Mouse (Mus musculus) kidney, adult 9 months (tissue): Measurements from ENCODE around the gene Znhit3.

Source experiments
- DNase-seq: peaks from one replicate; pipeline ENCODE4 v3.0.0; 2022

The Znhit3 gene

GRCm38 (mm10) chr11:84916053-84916702 is at the start of gene Znhit3:
Znhit3 (minus strand) TSS chr11:84916366.
- peak; percentile 94 for DNase-seq

GRCm38 (mm10) chr11:84963556-84963955 is 47.4 kb upstream of the Znhit3 start:
- peak; percentile 77 for DNase-seq

DNA sequence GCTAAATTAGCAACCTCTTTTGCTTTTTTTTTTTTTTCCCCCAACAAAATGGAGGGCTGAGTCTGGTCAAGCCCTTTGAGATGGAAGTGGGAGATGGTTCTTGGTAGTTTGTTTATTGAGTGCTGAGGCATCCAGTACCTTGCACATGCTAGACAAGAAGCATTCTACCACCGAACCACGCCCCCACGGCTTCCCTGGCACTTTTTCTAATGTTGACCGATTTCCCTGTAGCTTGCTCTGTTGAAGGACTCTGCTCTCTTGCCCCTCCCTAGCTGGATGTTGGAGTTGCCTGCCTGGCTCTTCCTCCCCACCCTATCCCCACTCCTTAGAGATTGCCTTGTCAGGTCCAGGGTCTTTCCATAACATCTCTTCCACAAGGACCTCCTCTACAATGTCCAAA is 46.4 kb upstream of the Znhit3 start:
- DNase-seq = no peak

DNA sequence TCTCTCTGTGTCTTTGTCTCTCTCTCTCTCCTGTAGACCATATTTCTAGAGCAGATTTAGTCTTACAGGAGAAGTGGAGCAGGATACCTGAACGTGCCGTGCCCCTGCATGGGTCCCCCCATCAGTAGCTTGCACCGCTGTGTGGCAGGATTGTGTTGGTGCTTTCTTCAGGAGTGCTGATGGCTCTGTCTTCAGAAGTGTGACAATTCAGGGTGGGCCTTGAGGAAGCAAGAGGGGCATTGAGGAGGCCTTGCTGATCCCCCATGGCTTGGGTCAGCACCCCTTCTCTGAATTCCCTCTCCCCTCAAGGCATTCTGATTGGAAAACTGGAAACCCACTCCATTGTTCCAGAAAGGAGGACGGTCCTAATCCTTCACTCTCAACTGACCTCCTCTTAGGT is 45.4 kb upstream of the Znhit3 start:
- DNase-seq = no peak

DNA sequence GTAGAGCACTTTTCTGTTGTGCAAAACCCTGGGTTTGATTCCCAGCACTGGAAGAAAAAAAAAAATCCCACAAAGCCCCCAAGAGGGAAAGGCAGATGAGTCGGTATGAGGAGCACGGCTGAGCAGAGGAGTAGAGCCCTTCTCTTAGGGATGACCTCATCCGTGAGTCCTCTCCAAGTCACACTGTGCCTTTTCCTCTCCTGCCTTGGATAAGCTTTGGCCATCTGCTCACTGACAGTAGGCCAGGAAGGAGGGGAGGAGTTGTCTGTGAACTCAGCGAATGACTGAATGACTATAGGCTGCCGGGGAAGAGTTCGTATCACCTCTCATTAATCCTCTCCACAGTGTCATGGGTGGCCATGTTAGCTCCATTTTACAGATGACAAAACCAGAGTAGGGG is 44.6 kb upstream of the Znhit3 start:
- DNase-seq = no peak

GRCm38 (mm10) chr11:84960291-84960690 is 44.1 kb upstream of the Znhit3 start:
- DNase-seq = no peak

GRCm38 (mm10) chr11:84959701-84960181 is 43.6 kb upstream of the Znhit3 start:
- DNase-seq = peak; percentile 94

- peak; percentile 78 for DNase-seq
Measured at GRCm38 (mm10) chr11:84959181-84959580, 43.0 kb upstream of the Znhit3 start.

GRCm38 (mm10) chr11:84958271-84958630 is 42.1 kb upstream of the Znhit3 start:
- peak; percentile 83 for DNase-seq

DNA sequence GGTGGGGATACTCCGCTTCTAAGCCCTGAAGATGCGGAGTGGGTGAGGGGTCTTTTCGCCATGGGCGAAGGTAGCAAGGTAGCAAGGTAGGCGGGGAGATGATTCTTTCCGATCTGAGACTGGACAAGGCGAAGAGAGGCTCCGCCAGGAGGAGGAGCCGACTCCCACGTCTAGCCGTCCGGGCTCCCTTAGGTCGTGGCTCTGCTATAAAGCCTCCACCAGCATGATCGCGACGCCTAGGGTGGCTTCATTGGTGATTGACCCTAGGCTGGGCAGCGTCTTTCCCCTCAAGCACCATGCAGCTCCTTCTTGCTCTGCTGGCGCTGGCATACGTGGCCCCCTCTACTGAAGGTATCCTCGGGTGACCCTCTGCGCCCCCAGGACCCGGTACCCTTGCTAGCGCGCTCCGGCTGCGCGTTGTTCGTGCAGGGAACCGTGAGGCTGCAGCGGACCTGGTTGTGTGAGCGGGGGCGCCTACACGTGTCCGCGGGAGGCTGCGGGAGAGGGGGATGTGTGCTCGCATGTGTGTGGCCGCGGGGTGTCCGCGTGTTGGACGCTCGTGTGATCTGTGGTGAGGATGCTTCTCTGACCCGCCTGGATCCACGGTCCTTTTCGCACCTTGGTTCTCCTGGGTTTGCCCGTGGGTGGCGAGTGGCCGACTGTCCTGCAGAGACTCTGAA is 41.6 kb upstream of the Znhit3 start, which contains the start of gene Car4:
Gene Car4, plus strand, starts transcription at position 196 of the 680 bp plus-strand sequence.
- DNase-seq = peak; percentile 47

GRCm38 (mm10) chr11:84957171-84957570 is 41.0 kb upstream of the Znhit3 start:
- no peak for DNase-seq

- no peak for DNase-seq
Measured at GRCm38 (mm10) chr11:84956400-84956799, 40.2 kb upstream of the Znhit3 start.

GRCm38 (mm10) chr11:84952611-84953010 is 36.4 kb upstream of the Znhit3 start:
- DNase-seq = no peak

DNA sequence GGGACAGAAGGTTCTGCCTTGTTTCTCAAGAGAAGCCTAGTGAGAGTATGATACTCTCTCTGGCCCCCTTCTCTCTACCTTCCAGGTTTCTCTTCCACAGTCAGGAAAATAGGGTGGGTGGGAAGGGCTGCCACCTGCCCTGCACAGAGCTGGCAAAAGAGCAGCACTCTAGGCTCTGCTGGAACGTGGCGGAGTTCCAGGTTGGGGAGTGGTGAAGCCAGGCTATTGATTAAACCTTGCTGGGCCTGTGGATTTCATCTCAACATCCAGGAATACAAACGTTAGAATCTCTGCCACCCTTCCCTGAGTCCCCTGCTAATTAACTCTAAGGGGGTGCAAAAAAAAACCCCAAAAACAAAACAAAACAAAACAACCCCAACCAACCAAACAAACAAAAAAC is 32.4 kb upstream of the Znhit3 start:
- DNase-seq = peak; percentile 85

DNA sequence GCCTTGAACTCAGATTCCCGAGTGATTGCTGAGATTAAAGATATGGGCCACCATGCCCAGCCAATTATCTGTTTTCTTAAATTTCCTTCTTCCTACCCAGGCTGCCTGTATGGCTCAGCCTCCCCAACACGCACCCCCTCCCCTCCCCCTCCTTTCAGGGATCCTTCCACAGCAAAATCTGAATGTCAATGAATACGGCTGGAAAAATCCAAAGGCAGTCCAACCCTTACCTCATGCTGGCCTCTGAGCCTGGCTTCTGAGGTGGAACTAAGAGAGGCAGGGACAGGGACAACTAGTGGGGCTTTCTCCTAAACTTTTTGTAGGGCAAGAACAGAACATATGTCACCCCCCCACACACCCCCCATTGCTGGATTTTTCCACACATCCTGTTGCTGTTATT is 31.9 kb upstream of the Znhit3 start:
- DNase-seq = no peak

DNA sequence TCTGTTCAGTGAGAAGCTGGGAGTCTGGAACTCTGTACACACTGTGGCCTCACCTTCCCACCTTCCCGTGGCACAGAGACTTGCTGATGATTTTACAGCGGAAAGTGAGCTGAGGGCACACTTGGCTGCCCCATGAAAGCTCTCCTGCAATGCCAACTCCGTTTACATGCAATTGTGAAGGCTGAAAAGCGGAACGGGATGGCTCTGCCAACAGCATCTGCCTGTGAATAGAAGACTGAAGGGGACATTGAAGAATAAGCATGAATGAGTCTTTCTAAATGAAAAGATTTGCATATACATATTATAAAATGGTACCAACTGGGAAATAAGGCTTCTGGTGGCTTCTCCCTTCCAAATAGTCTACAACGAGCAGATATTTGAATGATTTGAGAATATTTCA is 31.0 kb upstream of the Znhit3 start:
- no peak for DNase-seq

- DNase-seq = peak; percentile 76
Measured at GRCm38 (mm10) chr11:84945841-84946240, 29.7 kb upstream of the Znhit3 start.

DNA sequence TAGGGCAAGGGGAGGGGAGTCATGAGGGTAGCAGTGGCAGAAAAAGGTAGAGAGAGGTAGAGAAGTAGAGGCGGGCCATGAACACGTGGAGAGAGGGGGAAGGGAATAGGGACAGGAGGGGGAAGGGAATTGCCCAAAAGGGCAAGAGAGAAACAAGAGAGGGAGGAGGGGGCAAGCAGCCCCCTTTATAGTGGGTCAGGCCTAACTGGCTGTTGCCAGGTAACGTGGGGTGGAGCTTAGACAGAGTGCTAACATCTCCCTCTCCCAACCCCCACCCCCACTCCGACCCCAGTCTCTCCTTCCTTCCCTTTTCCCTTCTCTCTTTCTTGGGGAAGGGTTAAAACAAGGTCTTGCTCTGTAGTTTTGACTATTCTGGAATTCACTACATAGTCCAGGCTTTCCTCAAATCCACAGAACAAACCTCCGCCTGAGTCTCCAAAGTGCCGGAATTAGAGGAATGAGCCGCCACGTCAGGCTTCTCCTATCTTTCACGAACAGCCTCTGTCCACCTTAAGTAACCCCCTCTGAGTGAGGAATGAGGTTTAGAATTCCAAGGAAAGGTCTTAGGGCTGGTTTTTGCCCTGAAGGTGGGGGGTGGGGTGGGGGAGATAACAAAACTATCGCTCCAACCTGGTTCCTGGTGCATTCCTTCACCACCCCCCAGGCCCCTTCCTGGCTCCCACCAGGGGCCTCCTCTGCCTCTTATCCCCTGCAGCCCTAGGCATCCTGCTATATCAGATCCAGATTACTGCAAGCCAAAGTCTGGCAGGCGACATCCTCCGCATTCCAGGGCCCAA is 28.7 kb upstream of the Znhit3 start:
- DNase-seq = no peak

GRCm38 (mm10) chr11:84943948-84944347 is 27.8 kb upstream of the Znhit3 start:
- peak; percentile 64 for DNase-seq

GRCm38 (mm10) chr11:84940140-84940539 is 24.0 kb upstream of the Znhit3 start:
- DNase-seq = no peak

- no peak for DNase-seq
Measured at GRCm38 (mm10) chr11:84939508-84940053, 23.4 kb upstream of the Znhit3 start.

- no peak for DNase-seq
Measured at GRCm38 (mm10) chr11:84932261-84932660, 16.1 kb upstream of the Znhit3 start.

DNA sequence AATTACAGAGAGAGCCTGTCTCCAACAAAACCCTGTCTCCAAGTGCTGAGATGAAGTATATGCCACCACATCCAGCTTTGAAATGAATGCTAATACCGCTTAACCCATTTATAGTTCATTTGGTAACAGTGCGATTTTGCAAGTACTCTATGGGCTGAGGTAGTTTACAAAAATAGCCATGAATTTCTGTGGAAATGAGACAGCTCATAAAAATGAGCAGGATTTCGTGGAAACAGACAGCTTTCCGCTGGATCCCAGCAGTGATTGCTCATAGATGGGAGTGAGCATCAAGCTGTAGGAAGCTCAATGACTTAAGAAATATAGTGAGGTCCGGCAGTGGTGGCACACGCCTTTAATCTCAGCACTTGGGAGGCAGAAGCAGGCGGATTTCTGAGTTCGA is 4.8 kb upstream of the Znhit3 start:
- no peak for DNase-seq
